Mouse (Mus musculus) hindbrain, embryonic 16.5 days (tissue): ENCODE results near the gene Timm29. TPM values are rescaled to one million over a fixed set of nuclear protein-coding genes. Genes with fewer than 3 reads are reported as not detected.

Experiments used
- microRNA counts: library from miRNA; unstranded; fragments of <30 nt; microRNA quantifications from one replicate; lab custom pipeline; 2016
- microRNA-seq: library from miRNA; unstranded; fragments of <30 nt; microRNA quantifications from one replicate; pipeline ENCODE4, GENCODE M21; 2017
- polyA plus RNA-seq: library from polyadenylated mRNA; unstranded; fragments of >200 nt; fragmentation: Nextera tagmentation; extraction: Ambion mirVana; gene quantifications from 2 replicates; pipeline ENCODE4 v1.2.1, GENCODE M21; 2015

The Timm29 gene
- polyA plus RNA-seq, 1 experiment from 2014 or later, result 51.8 TPM

MicroRNAs within 50 kb of the gene (microRNA counts, 519-probe panel; counts per million panel counts)
- microRNA mmu-miR-1946b (lab: Ali Mortazavi, UCI), result not detected

Small RNAs within 50 kb of the gene (microRNA-seq; reads per million reads assigned to microRNA genes)
- gene Mir1946b, result not detected

Other genes with a start within 250 kb of the Timm29 start
- 186 and 210 TPM in 2 replicates for gene Ilf3, start 224.9 kb upstream of the Timm29 start, polyA plus RNA-seq
- 50.3 and 53.7 TPM in 2 replicates for gene Qtrt1, start 180.9 kb upstream of the Timm29 start, polyA plus RNA-seq
- 61.9 and 69.2 TPM in 2 replicates for gene Dnm2, start 167.8 kb upstream of the Timm29 start, polyA plus RNA-seq
- 64.3 and 66.8 TPM in 2 replicates for gene Tmed1, start 82.5 kb upstream of the Timm29 start, polyA plus RNA-seq
- 1.6 and 2.5 TPM in 2 replicates for gene AB124611, start 66.5 kb upstream of the Timm29 start, polyA plus RNA-seq
- gene Carm1, start 45.8 kb upstream of the Timm29 start, polyA plus RNA-seq, result 15.8 and 25.4 TPM in 2 replicates
- 25.6 and 26.1 TPM in 2 replicates for gene Yipf2, start 106 bp downstream of the Timm29 start, polyA plus RNA-seq
- 109 and 130 TPM in 2 replicates for gene Smarca4, start 23.4 kb downstream of the Timm29 start, polyA plus RNA-seq
- gene Ldlr, start 130.8 kb downstream of the Timm29 start, polyA plus RNA-seq, result 15.6 and 17.5 TPM in 2 replicates
- gene Spc24, start 167.6 kb downstream of the Timm29 start, polyA plus RNA-seq, result 21.2 and 26.0 TPM in 2 replicates
- 3.9 and 4.7 TPM in 2 replicates for gene Kank2, start 206.0 kb downstream of the Timm29 start, polyA plus RNA-seq
- 0.25 and 0.66 TPM in 2 replicates for gene Angptl8, start 242.8 kb downstream of the Timm29 start, polyA plus RNA-seq